Mouse (Mus musculus) CD8-positive naive resting alpha-beta T cell, adult 2 months (primary cell): ENCODE results near the gene Ccdc50.

Experiments
- DNase-seq, 2 experiments: peaks; one replicate each; pipeline ENCODE4 v3.0.0; 2022; ENCODE audit warnings: low read depth in 2 of 2, low spot score in 2 of 2

Gene Ccdc50

GRCm38 (mm10) chr16:27395251-27396037 lies 6.8 kb downstream of the Ccdc50 start:
- no peak for DNase-seq

GRCm38 (mm10) chr16:27396951-27397350 lies 8.3 kb downstream of the Ccdc50 start:
- no peak for DNase-seq

GRCm38 (mm10) chr16:27399026-27399718 lies 10.5 kb downstream of the Ccdc50 start:
- DNase-seq, result no peak

- DNase-seq, result no peak
These were observed 11.1 kb downstream of the Ccdc50 start for GRCm38 (mm10) chr16:27399719-27400253.

GRCm38 (mm10) chr16:27401579-27401978 lies 12.9 kb downstream of the Ccdc50 start:
- no peak for DNase-seq

GRCm38 (mm10) chr16:27404107-27404506 lies 15.4 kb downstream of the Ccdc50 start:
- no peak for DNase-seq

GRCm38 (mm10) chr16:27416937-27417584 lies 28.4 kb downstream of the Ccdc50 start:
- no peak for DNase-seq

- DNase-seq, result no peak
These were observed 29.0 kb downstream of the Ccdc50 start for GRCm38 (mm10) chr16:27417632-27418031.

- DNase-seq, result no peak
These were observed 32.3 kb downstream of the Ccdc50 start for GRCm38 (mm10) chr16:27420982-27421381.

GRCm38 (mm10) chr16:27435034-27435433 lies 46.4 kb downstream of the Ccdc50 start:
- DNase-seq, result no peak

GRCm38 (mm10) chr16:27443941-27444340 lies 55.3 kb downstream of the Ccdc50 start:
- DNase-seq, result no peak

- no peak for DNase-seq
These were observed 60.7 kb downstream of the Ccdc50 start for GRCm38 (mm10) chr16:27449360-27449759.

- DNase-seq, result no peak
These were observed 62.0 kb downstream of the Ccdc50 start for GRCm38 (mm10) chr16:27450655-27451054.

GRCm38 (mm10) chr16:27453396-27453795 lies 64.7 kb downstream of the Ccdc50 start:
- DNase-seq, result no peak

GRCm38 (mm10) chr16:27453823-27454222 lies 65.2 kb downstream of the Ccdc50 start:
- DNase-seq, result no peak

- peak; percentile 47 to 51 for DNase-seq
These were observed 68.6 kb downstream of the Ccdc50 start for GRCm38 (mm10) chr16:27457273-27457672.

- peak in 1 of 2 experiments; percentile 1 for DNase-seq
These were observed 80.1 kb downstream of the Ccdc50 start for GRCm38 (mm10) chr16:27468731-27469130.

- no peak for DNase-seq
These were observed 82.7 kb downstream of the Ccdc50 start for GRCm38 (mm10) chr16:27471389-27471788.

- no peak for DNase-seq
These were observed 95.2 kb downstream of the Ccdc50 start for GRCm38 (mm10) chr16:27483834-27484233.
